Mouse (Mus musculus): ENCODE data around the gene Doc2b.

GRCm38 (mm10) chr11:75835587-75836239 is 39.9 kb upstream of the Doc2b start:
- TF ChIP-seq CTCF (IDR thresholded peaks at IDR 0.05; ENCODE audit: low read depth) (no peak), EP300 (IDR thresholded peaks at IDR 0.05; ENCODE audit: low read depth) (no peak)

Data from liver, postnatal 0 days (tissue).